Mouse (Mus musculus): ENCODE measurements around the gene Nelfb. TPM values are rescaled to one million over a fixed set of nuclear protein-coding genes. Genes with fewer than 3 reads are reported as not detected.
"Not testable (repeated sequence)": the region's sequence is repeated elsewhere in the genome, so short reads cannot be mapped to it uniquely, and the experiment has no call there.

Gene Nelfb
- total RNA-seq (2021), result 10 to 100 TPM; 54.8 to 57.2 TPM
- long read RNA-seq, experiment 1, transcript Nelfb-201 (13 exons, 2,637 nt), result major isoform, 130 of 153 reads
- long read RNA-seq, experiment 1, partial matches to known transcripts, result 9 of 153 reads
- long read RNA-seq, experiment 1, other reads (novel, unspliced or antisense), result 11 of 153 reads
- long read RNA-seq, experiment 2, transcript Nelfb-201 (13 exons, 2,637 nt), result major isoform, 62 of 74 reads
- long read RNA-seq, experiment 2, partial matches to known transcripts, result 2 of 74 reads
- long read RNA-seq, experiment 2, other reads (novel, unspliced or antisense), result 9 of 74 reads

DNA sequence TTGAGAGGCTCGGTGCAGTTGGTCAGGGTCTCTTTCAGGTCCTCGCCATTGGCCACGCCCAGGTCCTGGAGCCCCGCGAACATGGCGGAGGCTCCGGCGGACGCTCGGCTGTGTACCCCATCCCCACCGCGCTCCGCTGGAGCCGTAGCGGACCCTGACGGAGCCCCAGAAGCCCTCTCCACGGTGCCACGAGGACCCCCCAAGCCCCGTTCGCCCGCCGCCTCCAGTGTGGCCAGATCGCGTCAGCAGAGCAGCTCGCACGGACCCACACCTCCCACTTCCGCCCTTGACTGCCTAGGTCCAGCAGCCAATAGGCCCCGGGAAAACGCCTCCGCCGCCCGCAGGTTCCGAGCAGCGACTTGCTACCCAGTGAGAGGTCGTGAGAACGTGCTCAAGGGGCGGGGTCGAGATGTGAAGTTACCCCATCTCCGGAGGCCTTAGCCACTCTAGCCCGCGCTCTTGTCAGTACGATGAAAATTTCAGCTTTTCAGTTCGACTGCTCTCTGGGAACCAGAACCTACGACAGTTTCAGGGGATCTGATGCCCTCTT is at the start of gene Nelfb:
TSS of gene Nelfb (minus strand) at position 369 of the 550 bp plus-strand sequence.
- DNase-seq, result peak; percentile 92 to 93

- no peak for DNase-seq
These were observed 47.6 kb upstream of the Nelfb start for GRCm38 (mm10) chr2:25258887-25259286.

DNA sequence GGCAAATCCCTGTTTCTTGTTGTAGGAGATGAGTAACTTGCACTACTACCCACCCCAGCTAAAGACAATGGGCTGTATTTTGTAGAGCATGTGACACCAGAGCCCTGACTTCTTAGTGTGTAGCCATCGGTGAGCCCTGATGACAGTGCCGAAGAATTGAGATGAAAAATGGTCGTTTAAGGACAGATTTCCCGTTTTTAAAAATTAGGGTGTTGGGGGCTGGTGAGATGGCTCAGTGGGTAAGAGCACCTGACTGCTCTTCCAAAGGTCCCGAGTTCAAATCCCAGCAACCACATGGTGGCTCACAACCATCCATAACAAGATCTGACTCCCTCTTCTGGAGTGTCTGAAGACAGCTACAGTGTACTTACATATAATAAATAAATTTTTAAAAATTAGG is 46.0 kb upstream of the Nelfb start:
- DNase-seq, result not testable (repeated sequence)

DNA sequence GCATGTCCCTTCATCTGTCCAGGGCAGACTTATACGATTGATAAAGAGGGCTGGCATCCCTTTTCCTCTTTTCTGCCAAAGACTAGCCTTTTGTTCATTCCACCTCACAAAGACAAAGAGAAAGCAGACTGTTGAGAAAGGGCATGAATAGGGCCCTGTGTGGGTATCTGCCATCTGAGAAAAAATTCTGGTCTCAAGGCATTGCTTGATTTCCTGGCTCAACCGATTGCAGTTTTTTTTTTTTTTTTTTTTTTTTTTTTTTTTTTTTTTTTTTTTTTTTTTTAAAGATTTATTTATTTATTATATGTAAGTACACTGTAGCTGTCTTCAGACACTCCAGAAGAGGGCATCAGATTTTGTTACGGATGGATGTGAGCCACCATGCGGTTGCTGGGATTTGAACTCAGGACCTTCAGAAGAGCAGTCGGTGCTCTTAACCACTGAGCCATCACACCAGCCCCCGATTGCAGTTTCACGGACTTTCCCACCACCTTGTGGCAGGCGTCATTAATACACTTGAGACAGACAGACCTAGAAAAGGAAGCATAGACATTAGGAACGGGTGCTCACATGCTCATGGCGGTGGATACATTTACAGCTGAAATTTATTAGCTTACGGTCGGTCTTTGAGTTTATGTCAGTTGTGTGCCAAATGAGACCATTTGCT is 45.3 kb upstream of the Nelfb start:
- DNase-seq, result peak; percentile 36 to 56

DNA sequence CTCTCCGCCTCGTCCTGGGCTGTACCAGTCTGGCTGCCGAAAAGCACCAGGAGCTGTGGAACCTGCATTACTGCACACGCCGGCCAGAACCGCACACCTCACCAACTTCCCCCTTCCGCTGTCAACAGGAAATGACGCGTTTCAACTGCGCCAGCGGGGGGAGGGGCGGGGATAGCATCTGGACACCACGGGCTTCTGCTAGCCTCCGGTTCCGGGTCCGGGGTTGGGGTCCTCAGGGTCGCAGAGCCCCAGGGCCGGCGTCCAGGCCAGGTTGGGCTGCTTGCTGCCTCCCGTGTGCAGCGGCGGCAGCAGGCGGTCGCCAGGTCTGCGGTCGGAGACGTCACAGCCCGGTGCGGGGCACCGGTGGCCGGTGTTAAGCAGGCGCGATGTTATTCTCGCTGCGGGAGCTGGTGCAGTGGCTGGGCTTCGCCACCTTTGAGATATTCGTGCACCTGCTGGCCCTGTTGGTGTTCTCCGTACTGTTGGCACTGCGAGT is 44.0 kb upstream of the Nelfb start, which contains the start of gene Tmem203:
TSS of gene Tmem203 (plus strand) at position 156 of the 496 bp plus-strand sequence.
- DNase-seq, result peak; percentile 92 to 93

GRCm38 (mm10) chr2:25252331-25252730 is 41.0 kb upstream of the Nelfb start:
- DNase-seq, result peak; percentile 30 to 36

DNA sequence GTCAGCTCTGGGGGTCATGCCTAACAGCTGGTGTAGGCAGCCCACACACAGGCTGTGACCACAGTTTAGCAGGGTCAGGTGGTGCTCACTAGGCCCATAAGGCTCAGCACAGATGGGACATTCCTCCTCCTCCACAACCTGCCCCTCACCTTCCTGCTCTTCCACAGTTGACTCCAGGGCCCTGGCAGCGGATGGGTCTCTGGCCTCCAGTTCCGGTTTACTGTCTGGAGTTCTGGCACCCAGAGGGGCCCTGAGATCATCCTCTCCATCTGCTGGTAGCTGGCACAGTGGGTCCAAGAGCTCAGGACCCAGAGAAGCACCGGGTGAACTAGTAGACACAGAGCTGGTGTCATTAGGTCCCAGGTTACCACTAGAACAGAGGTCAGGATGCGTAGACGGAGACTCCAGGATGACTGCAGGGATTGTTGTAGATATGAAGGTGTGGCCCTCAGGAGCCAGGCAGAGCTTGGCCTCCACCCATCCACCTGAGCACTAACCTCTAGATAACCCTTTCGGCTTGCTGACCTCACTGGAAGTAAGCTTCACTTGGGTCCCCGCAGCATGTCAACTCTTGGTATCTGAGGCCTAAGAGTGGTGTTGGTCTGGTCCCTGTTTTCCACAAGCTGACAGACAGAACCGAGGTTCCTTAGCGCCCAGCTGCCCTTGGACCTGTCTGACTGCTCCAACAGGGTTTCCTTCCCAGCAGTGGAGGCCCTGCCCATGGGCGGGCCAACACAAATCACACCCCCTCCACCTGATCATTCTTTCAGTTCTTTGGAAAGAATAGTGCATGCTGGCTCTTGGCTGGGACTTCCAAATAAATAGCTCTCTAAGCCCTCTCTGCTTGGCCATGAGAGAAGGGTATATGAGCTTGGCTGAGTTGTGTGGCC is 35.1 kb upstream of the Nelfb start, which contains the start of gene AL732309.1:
TSS of gene AL732309.1 (minus strand) at position 681 of the 890 bp plus-strand sequence.
- no peak for DNase-seq

DNA sequence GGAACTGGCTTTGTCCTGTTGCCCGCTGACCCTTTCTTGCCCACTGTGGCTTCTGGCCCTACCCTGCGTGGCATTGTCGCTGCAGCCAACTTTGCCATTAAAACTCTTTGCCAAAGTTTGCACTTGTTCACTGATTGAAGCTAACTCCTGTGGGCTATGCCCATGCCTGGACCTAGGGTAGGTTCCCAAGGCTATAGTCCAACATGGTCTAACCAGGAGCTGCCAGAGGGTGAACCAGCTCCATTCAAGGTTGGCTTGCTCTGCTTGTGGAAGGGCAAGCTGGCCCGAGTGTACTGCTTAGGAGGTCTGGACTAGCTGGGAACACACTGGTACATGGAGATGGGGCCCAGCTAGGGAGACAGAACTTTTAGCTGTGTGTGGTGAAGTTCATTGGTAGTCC is 32.9 kb upstream of the Nelfb start:
- no peak for DNase-seq

DNA sequence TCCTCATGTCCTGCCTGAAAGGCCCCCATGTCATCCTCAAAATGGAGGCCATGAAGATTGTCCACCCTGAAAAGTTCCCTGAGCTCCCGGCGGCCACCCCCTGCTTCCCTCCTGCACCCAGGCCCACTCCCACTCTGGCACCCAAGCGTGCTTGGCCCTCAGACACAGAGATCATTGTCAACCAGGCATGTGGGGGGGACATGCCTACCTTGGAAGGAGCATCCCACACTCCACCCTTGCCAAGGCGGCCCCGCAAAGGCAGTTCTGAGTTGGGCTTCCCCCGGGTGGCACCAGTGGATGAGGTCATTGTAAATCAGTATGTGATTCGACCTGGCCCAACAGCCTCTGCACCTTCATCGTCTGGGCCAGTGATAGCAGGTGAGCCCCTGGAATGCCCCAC is 32.1 kb upstream of the Nelfb start:
- no peak for DNase-seq

- DNase-seq, result peak in 1 of 2 experiments; percentile 25
These were observed 30.8 kb upstream of the Nelfb start, which contains the start of the genes Rnf208 and Cysrt1 for GRCm38 (mm10) chr2:25242101-25242506. Rnf208 (plus strand) TSS chr2:25242255. Cysrt1 (minus strand) TSS chr2:25242452.

GRCm38 (mm10) chr2:25241438-25241775 is 30.1 kb upstream of the Nelfb start:
- no peak for DNase-seq

DNA sequence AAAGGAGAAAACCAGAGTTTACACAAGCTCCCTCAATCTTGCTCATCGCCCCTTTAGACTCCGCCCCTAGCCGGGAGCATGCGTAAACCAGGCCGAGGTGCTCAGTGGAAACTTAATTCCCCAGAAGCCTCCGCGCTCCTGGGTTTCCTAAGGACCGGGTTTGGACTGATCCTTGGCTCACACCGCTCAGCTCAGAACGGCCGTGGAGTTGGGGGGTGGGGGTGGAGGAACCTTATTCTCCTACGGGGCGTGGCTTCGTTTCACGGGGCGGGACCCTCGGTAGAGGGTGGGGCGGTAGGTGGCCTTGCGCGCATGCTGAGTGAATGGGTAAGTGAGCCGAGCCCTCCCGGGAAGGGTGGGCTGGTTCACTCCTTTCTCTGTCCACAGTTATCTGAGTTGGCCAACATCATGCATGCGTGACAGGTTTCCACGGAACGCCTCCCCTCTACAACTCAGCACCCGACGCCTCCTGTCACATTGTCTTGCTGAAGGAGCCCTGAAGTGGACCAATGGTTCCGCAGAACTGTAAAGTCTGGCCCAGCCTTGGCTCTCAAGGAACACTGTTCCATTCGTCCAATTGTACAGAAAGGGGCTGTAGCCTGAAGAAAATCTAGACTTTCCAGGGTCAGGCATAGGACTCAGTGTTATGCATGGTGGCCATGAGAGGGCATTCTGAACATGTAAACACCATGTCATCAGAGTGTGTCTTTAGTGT is 29.6 kb upstream of the Nelfb start:
- peak; percentile 83 to 86 for DNase-seq

DNA sequence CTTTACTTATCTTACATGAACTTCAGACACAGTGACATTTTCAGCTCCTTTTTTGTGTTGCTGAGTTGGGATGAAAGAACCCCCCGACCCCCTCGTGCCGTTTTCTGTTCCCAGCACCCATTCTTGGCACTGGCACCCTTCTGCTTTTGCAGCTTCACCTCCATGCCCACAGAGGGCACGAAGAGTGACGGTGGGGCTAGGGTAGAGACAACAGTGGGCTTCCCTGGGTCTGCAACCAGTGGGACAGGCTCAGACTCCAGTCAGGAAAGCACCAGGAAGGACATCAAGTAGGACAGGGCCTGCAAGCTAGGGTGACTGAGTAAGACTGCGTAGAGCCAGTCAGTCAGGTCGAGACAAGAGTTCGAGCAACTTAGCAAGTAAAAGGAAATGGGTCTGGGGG is 29.0 kb upstream of the Nelfb start:
- DNase-seq, result no peak

DNA sequence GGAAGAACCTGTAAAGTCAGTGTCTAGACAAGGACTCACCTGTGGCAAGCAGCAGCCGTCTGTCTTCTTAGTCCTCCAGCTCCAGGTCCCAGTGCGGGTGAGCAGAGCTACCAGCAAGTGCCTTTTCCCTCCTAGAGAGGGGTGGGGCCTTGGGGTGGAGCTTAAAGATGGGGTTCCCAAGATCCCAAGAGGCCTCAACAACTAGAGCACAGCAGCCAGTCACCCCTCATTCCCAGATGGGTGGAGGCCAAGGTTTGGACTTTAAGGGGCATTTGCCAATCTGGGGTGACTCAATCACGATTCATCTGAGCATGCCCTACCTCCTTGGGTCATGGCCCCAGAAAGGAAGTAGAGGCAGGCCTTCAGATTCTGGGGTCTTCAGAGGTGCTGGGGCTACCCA is 28.5 kb upstream of the Nelfb start:
- no peak for DNase-seq

DNA sequence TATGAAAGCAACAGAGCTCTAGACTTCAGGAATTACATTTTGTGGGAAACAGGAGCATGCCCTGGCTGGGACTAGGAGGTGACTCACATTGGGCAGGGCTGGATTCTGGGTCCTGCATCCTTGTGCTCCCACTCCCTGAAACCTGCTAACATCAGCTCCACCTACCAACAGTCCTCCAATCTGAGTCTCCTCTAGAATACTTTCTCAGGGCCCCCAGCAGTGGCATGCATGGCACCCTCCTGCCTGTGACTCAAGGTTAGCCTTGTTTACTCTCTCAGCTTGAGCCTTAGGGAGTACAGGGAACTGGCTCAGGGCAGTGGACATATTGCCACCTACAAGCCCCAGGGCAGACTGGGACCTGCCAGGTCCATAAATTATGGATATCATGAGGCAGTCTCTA is 26.8 kb upstream of the Nelfb start:
- no peak for DNase-seq

DNA sequence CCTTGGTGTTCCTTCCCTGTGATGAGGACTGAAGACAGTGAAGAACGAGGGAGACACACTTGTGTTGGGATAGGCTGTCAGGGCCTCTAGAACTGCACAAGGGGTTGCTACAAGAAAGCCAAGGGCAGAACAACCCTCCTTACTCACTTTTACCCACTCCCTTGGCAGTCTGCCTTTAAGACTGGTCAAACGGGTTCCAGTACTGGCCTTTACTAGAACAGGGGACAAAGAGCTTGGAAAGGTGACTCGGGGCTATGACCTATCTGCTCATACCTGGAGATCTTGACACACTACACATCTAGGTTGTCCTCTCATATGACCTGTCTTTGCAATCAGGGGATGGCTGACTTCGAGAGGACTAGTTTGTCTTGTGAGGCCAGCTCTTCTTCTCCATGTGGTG is 26.2 kb upstream of the Nelfb start:
- no peak for DNase-seq

DNA sequence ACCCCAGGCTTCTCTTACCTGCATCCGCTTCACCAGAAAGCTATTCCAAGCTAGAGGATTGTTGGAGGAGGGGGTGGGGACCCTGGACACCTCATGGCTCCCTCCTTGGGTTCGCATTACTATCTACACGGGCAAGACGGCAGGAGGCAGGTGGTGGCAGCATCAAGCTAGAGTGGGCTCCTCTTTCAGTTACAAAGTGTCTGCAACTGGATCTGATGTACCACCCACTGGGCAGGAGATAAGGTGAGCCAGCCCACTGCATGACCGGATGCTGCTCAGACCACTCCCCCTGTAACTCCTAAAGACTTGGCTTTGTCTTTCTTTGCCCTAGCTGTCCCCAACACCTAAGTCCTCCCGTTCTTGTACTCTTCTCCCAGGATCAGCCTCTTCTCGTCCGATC is 25.3 kb upstream of the Nelfb start, which contains the start of gene Rnf224:
TSS of gene Rnf224 (minus strand) at position 174 of the 400 bp plus-strand sequence.
- DNase-seq, result no peak

DNA sequence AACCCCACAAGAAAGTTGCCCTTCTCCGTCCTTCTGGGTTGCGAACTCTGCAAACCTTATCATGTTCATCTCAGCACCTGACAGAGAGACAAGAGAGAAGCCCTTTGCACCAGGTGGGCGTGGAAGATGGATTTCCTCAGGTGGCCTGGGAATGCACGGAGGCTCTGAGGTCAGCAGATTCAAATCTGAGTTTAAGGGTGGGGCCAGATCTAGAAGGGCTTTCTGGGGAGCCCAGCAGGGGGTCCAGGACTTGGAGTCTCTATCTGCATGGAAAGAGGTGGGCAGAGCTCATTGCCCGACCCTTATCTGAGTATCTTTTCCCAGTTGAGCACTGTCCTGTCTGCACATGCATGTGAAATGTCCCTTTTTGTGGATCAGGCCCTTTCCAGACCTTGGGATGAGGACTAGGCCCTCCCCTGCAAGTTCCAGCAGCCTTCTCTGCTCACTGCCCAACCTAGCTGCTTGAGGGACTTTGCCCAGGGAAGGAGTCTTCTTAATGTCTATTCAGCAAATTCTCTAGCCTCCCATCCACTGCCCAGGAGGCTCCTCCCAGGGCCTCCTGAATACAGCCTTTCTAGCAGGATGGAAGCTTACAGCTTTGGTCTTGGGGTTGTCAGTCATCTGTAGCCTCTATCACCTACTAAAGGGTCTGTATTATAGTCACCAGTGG is 23.4 kb upstream of the Nelfb start:
- DNase-seq, result no peak

GRCm38 (mm10) chr2:25234050-25234449 is 22.8 kb upstream of the Nelfb start, which contains the start of gene Slc34a3:
Slc34a3 (minus strand) TSS chr2:25234364.
- DNase-seq, result no peak

DNA sequence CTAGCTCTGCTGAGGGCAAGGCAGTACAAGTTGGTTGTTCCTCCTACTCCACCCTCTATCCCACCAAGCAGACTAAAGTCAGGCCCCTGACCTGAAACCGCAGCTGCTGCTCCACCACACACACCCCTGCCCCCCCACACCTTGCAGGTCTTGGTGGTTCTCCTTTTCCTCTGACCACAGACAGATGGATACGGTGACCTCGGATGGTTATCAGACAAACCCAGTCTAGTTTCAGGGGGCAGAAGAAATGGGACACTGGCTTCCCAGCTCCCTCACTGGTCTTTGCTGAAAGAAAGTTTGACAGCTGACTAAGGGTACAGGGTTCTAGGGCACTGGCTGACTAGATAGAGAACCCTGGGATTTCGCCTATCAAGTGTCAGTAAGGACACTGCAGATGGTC is 22.1 kb upstream of the Nelfb start:
- no peak for DNase-seq

DNA sequence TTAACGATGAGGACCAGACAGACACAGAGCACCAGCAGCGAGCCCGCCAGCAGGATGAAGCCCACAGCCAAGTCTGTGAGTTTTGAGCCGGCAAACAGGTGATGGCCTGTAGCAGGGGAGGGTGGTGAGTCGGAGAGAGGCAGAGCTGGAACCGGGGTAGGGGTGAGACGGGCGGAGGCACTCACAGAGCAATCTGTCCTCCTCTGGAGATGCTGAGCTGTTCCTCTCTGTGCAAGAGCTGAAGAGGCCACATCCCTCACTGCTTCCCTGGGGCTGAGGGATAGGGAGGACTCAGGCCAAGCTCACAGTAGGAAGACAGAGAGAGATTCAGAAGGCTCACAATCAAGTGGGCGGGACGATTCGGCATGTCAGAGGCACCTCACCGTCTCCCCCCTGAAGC is 19.7 kb upstream of the Nelfb start:
- DNase-seq, result no peak

Measured in adrenal gland, postnatal 36 days (tissue).